Mouse (Mus musculus) cerebellum, adult (tissue): ENCODE results near the gene Gm29427.
"Not testable (repeated sequence)": the region's sequence is repeated elsewhere in the genome, so short reads cannot be mapped to it uniquely, and the experiment has no call there.

Source experiments
- ATAC-seq: cut with Nextera tagmentation; 2 replicates; pipeline ENCODE4 v1.9.2; 2017; ENCODE audit warnings: mild to moderate bottlenecking, moderate library complexity, mixed read lengths; ENCODE audit not compliant: insufficient number of reproducible peaks, low FRiP score, low TSS enrichment

Gm29427 gene

GRCm38 (mm10) chr1:130681075-130681474 is 34.5 kb downstream of the Gm29427 start:
- no peak for ATAC-seq

DNA sequence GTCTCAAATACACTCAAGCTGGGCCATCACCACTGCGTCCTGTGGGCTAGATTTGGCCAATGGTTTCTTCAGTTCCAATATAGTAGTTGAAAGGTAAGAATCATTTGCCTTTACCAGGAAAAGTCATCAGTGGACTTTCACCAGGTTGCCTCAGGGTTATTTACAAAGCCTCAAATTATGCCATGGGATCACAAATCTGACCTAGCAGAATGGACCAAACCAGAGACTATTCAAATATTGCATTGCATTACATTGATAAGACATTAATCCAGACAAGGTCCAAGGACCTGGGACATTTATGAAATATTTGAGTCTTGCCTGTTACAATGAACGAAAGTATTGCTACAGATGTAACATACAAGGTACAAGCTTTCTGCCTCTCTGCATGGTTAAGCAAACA is 37.0 kb downstream of the Gm29427 start:
- no peak for ATAC-seq

DNA sequence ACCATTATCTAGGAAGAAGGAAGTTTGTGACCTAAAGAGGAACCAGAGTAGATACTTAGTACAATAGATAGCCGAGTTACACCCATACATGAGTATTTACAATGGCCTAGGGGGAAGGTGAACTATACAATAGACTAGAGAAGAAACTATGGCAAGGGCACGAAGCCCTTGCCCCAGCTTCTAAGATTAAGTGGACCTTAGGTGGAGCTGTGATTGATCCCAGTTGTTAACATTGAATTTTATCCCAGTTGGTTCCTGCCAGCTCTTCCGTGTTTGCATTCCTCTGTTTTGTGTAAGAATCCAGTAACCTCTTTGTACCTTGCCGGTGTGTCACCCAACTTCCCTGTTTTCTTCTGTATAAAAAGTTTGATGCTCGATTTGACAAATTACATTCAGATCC is 52.0 kb downstream of the Gm29427 start:
- not testable (repeated sequence) for ATAC-seq

GRCm38 (mm10) chr1:130661454-130661853 is 54.1 kb downstream of the Gm29427 start, which contains the start of gene C4bp:
Gene C4bp (minus strand): TSS chr1:130661632.
- ATAC-seq: no peak

- ATAC-seq: not testable (repeated sequence)
These were observed 56.0 kb downstream of the Gm29427 start for GRCm38 (mm10) chr1:130659641-130660040.

DNA sequence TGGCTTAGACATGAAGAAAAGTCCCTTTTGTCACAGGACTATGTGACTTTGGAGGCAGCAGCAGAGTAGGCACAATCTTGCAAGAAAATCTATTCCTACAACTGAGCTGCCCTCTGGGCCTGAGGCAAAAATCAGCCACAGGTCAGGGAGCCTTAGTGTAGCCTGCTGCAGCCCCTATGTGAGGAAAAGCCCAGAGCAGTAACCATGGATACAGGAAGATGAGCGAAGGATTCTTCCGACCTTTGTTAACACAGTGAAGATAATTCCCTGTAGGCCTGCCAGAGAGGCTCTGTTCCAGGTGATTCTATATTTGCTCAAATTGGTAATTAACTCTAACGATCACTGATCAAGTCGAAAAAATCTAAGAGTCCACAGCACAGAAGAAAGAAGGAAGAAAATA is 71.5 kb downstream of the Gm29427 start:
- no peak for ATAC-seq

DNA sequence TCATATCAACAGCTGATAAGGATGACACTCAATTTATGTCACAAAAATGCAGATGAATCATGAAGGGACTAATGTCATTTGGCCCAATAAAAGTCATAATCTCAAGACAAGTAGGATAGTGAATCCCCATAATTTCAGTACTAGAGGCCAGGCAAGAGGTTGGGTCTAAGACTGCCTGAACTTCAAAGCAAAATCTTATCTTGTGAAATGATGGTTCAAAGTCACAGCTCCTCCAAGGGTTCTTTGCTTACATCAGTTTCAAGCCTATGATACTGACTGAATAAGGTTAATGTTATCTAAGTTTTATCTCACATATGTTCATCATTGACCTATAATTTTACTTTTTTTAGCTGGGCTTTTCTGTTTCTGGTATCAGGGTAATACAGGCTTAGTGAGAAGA is 74.6 kb downstream of the Gm29427 start:
- ATAC-seq: no peak

GRCm38 (mm10) chr1:130633761-130634410 is 81.7 kb downstream of the Gm29427 start:
- ATAC-seq: no peak

GRCm38 (mm10) chr1:130633316-130633715 is 82.3 kb downstream of the Gm29427 start:
- no peak for ATAC-seq

DNA sequence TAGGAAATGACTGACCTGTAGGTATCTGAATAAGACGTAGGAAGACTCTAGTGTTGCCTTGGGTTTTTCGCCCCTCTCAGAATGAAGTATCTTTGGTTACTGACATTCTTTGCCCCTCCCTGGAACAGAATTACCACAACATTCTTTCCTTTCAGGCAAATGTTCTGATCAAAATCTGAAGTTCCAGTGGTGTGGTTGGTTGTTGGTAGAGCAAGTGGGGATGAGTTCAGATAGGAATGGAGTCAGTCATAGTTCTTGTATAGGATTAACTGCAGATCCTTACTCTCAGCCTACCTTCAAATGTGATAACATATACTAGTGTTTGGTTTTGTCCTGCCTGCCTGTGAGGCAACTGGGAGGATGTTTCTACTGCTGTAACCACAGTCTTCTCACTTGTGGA is 86.1 kb downstream of the Gm29427 start, which contains the start of gene Zp3r:
Zp3r (minus strand) TSS at position 101 of the 400 bp plus-strand sequence.
- ATAC-seq: no peak
